Mouse (Mus musculus): Measurements from ENCODE around the gene Tmbim4. TPM values are rescaled to one million over a fixed set of nuclear protein-coding genes. Genes with fewer than 3 reads are reported as not detected.

Tmbim4 gene
- 117 and 131 TPM in 2 replicates for polyA plus RNA-seq (2015; fragmentation: Nextera tagmentation; extraction: Ambion mirVana)

DNA sequence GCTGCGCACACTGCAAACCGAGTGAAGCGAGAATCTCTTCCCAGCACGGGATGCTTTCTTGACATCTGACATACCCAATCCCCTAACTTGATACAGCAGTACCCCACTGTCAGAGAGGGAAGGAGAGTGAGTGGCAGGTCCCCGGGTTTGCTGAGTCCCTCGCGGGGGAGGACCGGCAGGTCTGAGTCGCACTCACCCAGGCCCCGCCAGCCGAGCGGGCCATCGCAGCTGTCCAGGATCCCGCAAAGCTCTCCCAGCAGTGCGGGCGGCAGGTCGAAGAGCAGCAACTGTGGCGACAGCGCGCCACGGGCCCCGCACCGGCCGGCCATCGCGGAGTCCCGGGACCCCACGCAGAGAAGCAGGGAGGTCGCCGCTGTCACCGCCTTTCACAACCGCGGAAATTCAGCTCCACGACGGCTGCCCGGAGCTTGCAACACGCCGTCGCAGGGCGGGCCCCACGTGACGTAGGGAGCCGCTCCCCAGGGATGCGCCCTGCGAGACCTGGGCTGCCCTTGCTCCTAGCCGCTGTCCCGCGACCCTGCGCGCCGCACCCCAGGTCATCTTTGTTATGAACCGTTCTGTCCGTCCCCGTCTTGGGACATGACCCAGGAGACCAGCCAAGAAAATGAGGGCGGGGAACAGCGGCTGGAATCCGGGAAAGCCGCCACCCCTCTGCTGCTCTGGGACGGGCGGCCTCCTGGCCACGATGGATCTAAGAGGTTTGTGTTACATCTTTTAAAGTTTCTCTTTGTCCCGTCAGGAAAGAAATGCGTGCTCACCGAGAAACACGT lies at the start of gene Tmbim4:
TSS of gene Tmbim4 (plus strand) at position 460 of the 791 bp plus-strand sequence.
- H3K4me3 ChIP-seq (replicated peaks), result peak within 1 kb of the TSS; percentile 52
- peak within 1 kb of the TSS; percentile 51 for H3K9ac ChIP-seq
- peak within 1 kb of the TSS; percentile 99 for H3K4me2 ChIP-seq (replicated peaks)
- H3K27me3 ChIP-seq (replicated peaks), result peaks cover 9% of the 10 kb centered on the region
- no peaks in the 10 kb centered on the region for H3K9me3 ChIP-seq
- ATAC-seq, result peak; percentile 80
- H3K27ac ChIP-seq, result no peak within 1 kb of the TSS
- no peaks in the 10 kb centered on the region for H3K36me3 ChIP-seq
- H3K4me1 ChIP-seq (replicated peaks), result 0 out of 2 replicates have a peak, but pooled peaks cover 5% of the 10 kb centered on the region
- WGBS, result 2% methylated on average over 58 of the region's 65 CpGs

DNA sequence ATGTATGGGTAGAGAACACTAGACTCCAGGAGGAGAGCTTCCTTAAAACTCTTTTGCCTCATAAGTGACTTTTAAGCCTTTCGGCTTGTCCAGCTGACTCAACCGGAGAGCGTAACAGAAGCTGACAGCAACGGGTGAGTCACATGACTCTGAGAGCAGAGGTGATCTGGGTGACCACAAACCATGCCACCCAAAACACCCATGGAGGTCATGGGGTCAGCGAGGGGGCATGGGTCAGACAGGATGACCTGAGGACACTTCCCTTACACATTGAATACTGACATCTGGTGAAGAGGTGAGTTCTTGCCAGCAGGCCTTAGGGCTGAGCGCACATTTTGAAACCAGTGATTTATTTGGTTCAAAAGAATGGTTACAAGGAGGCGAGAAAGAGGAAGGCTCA lies 49.7 kb upstream of the Tmbim4 start:
- no peak overlapping the region for H3K4me3 ChIP-seq (replicated peaks)
- WGBS, result 88% methylated on average over 7 of the region's 7 CpGs
- no peaks in the 10 kb centered on the region for H3K4me1 ChIP-seq (replicated peaks)
- H3K4me2 ChIP-seq (replicated peaks), result no peak overlapping the region
- no peaks in the 10 kb centered on the region for H3K36me3 ChIP-seq
- no peak overlapping the region for H3K27ac ChIP-seq
- H3K9ac ChIP-seq, result no peak overlapping the region
- H3K9me3 ChIP-seq, result no peaks in the 10 kb centered on the region
- H3K27me3 ChIP-seq (replicated peaks), result no peaks in the 10 kb centered on the region
- no peak for ATAC-seq

DNA sequence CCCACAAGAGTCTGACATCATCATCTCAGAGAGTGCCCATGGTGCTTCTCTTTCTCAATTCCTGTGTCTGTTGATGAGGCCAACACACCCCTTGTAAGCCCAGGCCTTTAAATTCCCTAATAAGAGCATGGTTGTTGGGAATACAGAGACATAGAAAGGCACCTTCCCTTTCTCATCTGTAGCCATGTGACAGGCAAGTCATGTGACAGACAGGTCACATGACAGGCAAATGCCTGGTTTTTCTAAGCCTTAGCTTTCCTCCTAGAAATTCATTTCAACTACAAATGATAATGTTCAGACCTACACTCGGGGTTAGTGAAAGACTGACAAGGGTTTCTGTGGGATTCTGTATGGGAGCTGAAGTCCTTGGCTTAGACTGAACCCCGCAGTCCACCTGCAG lies 47.5 kb upstream of the Tmbim4 start:
- Histone ChIP-seq H3K9me3 (no peaks in the 10 kb centered on the region), H3K36me3 (no peaks in the 10 kb centered on the region), H3K9ac (no peak overlapping the region), H3K4me1 (replicated peaks) (no peaks in the 10 kb centered on the region), H3K27me3 (replicated peaks) (no peaks in the 10 kb centered on the region), H3K4me2 (replicated peaks) (no peak overlapping the region), H3K4me3 (replicated peaks) (no peak overlapping the region), H3K27ac (no peak overlapping the region)
- 84% methylated on average over 2 of the region's 2 CpGs for WGBS
- no peak for ATAC-seq

DNA sequence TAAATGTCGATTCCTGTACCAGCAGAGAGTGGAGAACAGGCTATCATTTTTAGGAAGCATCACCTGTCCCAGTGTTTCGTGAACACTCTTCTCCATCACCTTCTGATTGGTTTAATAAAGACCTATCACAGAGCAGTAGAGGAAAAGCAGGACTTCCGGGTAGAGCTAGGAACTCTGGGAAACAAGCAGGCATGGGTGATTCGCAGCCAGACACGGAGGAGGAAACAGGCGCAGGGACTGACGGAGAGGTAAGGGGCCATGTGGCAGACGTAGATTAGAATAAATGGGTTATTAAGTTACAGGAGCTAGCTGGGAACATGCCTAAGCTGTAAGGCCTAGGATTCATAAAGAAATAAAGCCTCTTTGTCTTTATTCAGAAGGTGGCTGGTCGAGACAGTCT lies 40.9 kb upstream of the Tmbim4 start:
- Histone ChIP-seq H3K9me3 (no peaks in the 10 kb centered on the region), H3K27me3 (replicated peaks) (no peaks in the 10 kb centered on the region), H3K27ac (no peak overlapping the region), H3K4me1 (replicated peaks) (no peaks in the 10 kb centered on the region), H3K36me3 (no peaks in the 10 kb centered on the region), H3K4me3 (replicated peaks) (no peak overlapping the region), H3K4me2 (replicated peaks) (no peak overlapping the region), H3K9ac (no peak overlapping the region)
- WGBS, result 75% methylated on average over 9 of the region's 9 CpGs
- ATAC-seq, result no peak

DNA sequence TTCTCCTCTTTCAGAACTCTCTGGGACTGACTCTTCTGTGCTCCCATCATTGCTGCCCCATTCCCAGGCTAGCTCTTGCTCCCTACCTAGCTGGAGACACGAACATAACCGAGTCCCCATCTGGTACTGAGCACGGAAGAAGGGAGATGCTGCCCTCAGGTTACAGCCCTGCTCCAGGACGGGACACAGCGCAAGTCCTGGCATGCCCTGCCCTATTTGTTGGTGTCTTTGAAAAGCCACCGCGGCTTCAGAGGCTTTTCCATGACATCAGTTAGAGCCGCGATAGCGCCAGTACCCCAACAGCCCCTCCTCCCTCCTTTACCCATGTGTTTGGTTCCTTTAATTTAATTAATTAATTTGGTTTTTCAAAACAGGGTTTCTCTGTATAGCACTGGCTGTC lies 38.5 kb upstream of the Tmbim4 start:
- no peaks in the 10 kb centered on the region for H3K9me3 ChIP-seq
- 89% methylated on average over 10 of the region's 10 CpGs for WGBS
- no peaks in the 10 kb centered on the region for H3K27me3 ChIP-seq (replicated peaks)
- H3K36me3 ChIP-seq, result no peaks in the 10 kb centered on the region
- H3K4me2 ChIP-seq (replicated peaks), result no peak overlapping the region
- H3K9ac ChIP-seq, result no peak overlapping the region
- H3K4me1 ChIP-seq (replicated peaks), result no peaks in the 10 kb centered on the region
- H3K27ac ChIP-seq, result no peak overlapping the region
- H3K4me3 ChIP-seq (replicated peaks), result no peak overlapping the region
- no peak for ATAC-seq

DNA sequence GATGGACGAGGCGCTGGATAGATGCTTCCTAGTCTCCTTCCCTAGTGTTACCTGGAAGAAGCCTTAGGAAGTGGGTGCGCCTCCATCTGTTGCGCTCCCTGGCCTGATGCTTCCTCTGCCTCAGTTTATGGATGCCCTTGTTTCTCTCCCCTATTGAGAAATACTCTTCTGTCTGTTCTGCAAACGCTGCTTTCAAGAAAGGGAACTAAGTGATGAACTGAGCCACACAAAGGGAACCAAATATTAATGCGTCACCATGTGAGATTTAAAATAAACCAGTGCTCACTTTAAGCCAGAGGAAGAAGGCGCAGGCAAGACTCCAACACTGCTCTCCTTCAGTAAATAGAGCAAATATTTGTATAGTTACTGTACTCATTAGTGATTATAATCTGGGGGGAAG lies 37.9 kb upstream of the Tmbim4 start:
- Histone ChIP-seq H3K4me2 (replicated peaks) (no peak overlapping the region), H3K4me3 (replicated peaks) (no peak overlapping the region), H3K27me3 (replicated peaks) (no peaks in the 10 kb centered on the region), H3K9me3 (no peaks in the 10 kb centered on the region), H3K9ac (no peak overlapping the region), H3K36me3 (no peaks in the 10 kb centered on the region), H3K4me1 (replicated peaks) (no peaks in the 10 kb centered on the region), H3K27ac (no peak overlapping the region)
- ATAC-seq, result no peak
- 81% methylated on average over 7 of the region's 7 CpGs for WGBS

DNA sequence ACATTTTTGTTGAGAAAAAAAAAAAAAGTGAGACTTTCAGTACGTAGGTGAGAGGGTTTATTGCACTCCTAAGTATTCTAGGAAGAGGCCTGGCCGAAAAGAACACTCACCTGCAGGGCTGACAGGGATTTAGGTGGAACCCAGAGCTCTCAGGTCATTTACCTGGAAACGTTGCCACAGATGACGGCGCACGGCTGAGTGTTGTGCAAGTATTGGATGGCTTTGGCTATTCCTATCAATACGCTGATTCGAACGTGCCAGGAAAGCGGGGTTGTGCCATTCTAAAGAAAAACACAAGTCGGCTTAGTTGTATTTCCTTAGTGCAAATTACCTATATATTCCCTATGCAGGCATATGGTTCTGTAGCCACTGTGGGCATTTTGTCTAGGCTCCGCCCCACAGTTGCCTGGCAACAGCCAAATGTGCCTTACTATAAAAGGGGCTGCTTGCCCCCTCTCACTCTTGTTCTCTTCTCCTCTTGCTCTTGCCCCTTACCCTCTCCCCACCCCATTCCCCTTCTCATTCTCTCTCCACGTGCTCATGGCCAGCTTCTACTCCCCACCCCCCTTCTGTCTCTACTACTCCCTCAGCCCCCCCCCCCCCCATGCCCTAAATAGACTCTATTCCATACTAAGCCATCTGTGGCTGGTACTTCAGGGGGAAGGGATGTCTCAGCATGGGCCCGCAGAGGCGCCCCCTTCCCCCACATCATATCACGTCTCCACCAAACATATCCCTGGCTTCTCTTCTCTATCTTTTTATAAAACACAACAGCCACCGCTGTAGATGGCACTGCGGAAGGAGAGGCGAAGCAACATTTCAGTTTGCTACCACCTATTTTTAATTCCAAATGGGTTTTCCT lies 36.2 kb upstream of the Tmbim4 start:
- no peaks in the 10 kb centered on the region for H3K36me3 ChIP-seq
- no peaks in the 10 kb centered on the region for H3K9me3 ChIP-seq
- no peak for ATAC-seq
- no peak overlapping the region for H3K27ac ChIP-seq
- WGBS, result 90% methylated on average over 19 of the region's 19 CpGs
- no peak overlapping the region for H3K4me2 ChIP-seq (replicated peaks)
- no peak overlapping the region for H3K9ac ChIP-seq
- H3K27me3 ChIP-seq (replicated peaks), result no peaks in the 10 kb centered on the region
- no peaks in the 10 kb centered on the region for H3K4me1 ChIP-seq (replicated peaks)
- no peak overlapping the region for H3K4me3 ChIP-seq (replicated peaks)

DNA sequence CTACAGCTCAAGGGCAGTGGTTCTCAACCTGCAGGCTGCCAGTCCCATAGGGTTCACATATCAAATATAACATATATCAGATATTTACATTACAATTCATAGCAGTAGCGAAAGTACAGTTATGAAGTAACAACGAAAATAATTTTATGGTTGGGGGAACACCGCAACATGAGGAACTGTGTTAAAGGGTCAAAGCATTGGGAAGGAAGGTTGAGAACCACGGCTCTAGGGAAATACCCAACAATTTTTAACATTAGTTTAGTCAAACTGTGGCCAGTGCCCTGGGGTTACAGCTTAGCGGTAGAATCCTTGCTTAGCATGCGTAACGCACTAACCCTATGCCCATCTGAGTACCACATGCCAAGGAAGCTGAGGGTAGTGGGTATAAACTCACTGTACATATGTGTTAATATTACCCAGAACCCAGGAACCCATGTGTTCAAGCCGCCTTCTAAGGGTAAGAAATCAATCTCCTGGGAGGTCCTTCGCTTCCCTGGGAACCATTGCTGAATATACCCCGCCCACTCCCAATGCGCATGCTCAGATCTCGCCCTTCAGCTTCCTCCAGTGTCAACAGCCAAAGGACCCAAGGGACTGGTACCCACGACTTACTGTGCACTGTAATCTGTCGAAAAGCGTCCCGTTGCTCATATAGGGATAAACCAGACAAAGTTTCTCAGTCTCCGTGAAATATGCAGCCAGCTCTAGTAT lies 35.4 kb upstream of the Tmbim4 start:
- H3K9me3 ChIP-seq, result no peaks in the 10 kb centered on the region
- H3K36me3 ChIP-seq, result no peaks in the 10 kb centered on the region
- H3K4me1 ChIP-seq (replicated peaks), result no peaks in the 10 kb centered on the region
- no peak overlapping the region for H3K4me3 ChIP-seq (replicated peaks)
- 89% methylated on average over 17 of the region's 17 CpGs for WGBS
- ATAC-seq, result no peak
- no peak overlapping the region for H3K4me2 ChIP-seq (replicated peaks)
- H3K27ac ChIP-seq, result no peak overlapping the region
- H3K27me3 ChIP-seq (replicated peaks), result no peaks in the 10 kb centered on the region
- no peak overlapping the region for H3K9ac ChIP-seq

DNA sequence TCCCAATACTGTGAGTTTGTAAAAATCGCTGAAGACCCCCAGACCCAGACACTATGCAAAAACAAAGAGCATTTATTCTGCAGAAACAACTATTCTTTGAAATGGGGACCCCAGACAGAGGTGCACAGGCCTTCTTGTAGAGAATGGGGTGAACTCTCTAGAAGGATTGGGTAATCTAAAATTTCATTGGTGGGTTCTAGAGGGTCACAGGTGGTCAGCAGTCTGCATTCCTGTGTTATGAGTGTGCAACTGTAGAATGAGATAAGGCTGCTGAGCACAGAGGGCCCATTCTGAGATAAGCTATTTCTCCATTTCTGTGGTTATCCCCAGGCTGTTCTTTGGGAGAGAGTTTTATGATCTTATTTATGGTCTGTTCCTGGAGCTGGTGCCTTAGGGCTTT lies 33.3 kb upstream of the Tmbim4 start:
- peak; percentile 86 for ATAC-seq
- 82% methylated on average over 1 of the region's 1 CpGs for WGBS
- Histone ChIP-seq H3K4me1 (replicated peaks) (no peaks in the 10 kb centered on the region), H3K4me2 (replicated peaks) (no peak overlapping the region), H3K27ac (no peak overlapping the region), H3K9ac (no peak overlapping the region), H3K4me3 (replicated peaks) (no peak overlapping the region), H3K9me3 (0 out of 2 replicates have a peak, but pooled peaks cover 4% of the 10 kb centered on the region), H3K27me3 (replicated peaks) (no peaks in the 10 kb centered on the region), H3K36me3 (no peaks in the 10 kb centered on the region)

DNA sequence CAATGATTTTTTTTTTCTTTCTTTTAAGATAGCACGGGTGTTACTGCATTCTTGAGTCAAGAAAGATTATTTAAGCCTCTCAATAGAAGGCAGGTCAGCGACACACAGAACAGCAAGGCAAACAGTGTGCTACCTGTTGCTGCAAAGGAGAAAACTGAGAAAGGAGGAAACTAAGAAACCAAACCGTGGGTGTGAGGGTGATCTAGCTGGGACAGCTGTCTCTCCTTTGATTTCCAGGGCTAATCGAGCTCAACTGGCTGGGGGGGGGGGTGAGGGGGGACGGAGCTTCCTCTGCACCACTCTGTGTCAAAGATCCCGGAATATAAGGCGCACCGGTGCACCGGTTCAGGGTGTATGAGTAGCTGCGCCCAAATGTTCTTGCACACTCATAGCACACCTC lies 32.3 kb upstream of the Tmbim4 start:
- Histone ChIP-seq H3K4me3 (replicated peaks) (no peak overlapping the region), H3K27ac (no peak overlapping the region), H3K36me3 (no peaks in the 10 kb centered on the region), H3K4me2 (replicated peaks) (no peak overlapping the region), H3K9ac (no peak overlapping the region), H3K9me3 (0 out of 2 replicates have a peak, but pooled peaks cover 4% of the 10 kb centered on the region), H3K4me1 (replicated peaks) (no peaks in the 10 kb centered on the region), H3K27me3 (replicated peaks) (no peaks in the 10 kb centered on the region)
- 52% methylated on average over 10 of the region's 10 CpGs for WGBS
- ATAC-seq, result no peak

DNA sequence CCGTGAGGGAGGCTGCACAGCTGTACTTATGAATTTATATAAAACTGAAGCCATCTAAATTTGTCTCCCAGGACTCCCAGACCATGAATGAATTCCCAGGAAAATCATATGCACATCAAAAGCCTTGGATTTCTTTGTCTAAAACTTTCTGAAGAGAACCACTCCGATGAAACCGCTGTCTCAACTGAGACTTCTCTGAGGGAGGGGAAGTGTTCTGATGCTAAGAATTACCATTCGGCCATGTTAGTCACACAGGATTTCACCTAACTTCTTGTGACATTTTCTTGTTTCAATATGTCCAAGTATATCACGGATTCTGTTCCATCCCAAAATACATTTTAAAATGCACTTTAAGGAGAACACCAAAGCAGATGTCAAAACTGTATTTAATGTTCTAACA lies 31.5 kb upstream of the Tmbim4 start:
- no peak overlapping the region for H3K4me3 ChIP-seq (replicated peaks)
- H3K27ac ChIP-seq, result no peak overlapping the region
- WGBS, result 79% methylated on average over 5 of the region's 5 CpGs
- H3K4me1 ChIP-seq (replicated peaks), result no peaks in the 10 kb centered on the region
- ATAC-seq, result no peak
- H3K9me3 ChIP-seq, result 0 out of 2 replicates have a peak, but pooled peaks cover 4% of the 10 kb centered on the region
- H3K36me3 ChIP-seq, result no peaks in the 10 kb centered on the region
- H3K27me3 ChIP-seq (replicated peaks), result no peaks in the 10 kb centered on the region
- no peak overlapping the region for H3K4me2 ChIP-seq (replicated peaks)
- no peak overlapping the region for H3K9ac ChIP-seq

DNA sequence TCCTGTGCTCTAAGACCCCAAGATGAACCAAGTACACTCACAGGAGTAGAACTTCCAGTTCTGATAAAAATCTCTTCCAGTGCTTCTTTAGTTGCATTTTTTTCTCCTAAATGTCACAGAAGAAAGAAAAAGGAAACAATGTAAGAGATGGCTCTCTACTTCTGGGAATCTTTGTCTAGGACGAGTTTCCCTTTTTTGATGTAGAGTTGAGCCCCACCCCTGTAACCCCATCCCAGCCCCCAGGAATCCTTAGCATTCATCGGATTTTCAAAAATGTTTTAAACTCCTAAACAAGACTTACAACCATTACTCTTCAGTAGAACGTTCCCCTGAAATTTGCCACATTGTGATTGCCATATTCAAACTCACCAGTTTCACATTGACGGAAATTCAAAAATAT lies 31.1 kb upstream of the Tmbim4 start:
- ATAC-seq, result no peak
- Histone ChIP-seq H3K4me1 (replicated peaks) (no peaks in the 10 kb centered on the region), H3K9ac (no peak overlapping the region), H3K4me2 (replicated peaks) (no peak overlapping the region), H3K36me3 (no peaks in the 10 kb centered on the region), H3K27me3 (replicated peaks) (no peaks in the 10 kb centered on the region), H3K27ac (no peak overlapping the region), H3K9me3 (0 out of 2 replicates have a peak, but pooled peaks cover 4% of the 10 kb centered on the region), H3K4me3 (replicated peaks) (no peak overlapping the region)
- 82% methylated on average over 4 of the region's 4 CpGs for WGBS
